Mouse (Mus musculus) kidney, adult 2 months (tissue): ENCODE results near the gene Hoxd13.

Experiments
- CTCF ChIP-seq: fragments of 200-500 bp; conservative IDR thresholded peaks from 2 replicates; pipeline ENCODE4 v1.5.1; 2011; ENCODE audit warnings: low read depth, mild to moderate bottlenecking, control low read depth, low read length, moderate library complexity, mixed read lengths; ENCODE audit not compliant: insufficient read depth, insufficient read length
- POLR2A ChIP-seq: fragments of 200-500 bp; IDR thresholded peaks from one replicate; pipeline ENCODE4 v1.6.1; 2011; ENCODE audit warnings: low read depth, low read length, control low read depth

GRCm38 (mm10) chr2:74656632-74657021 lies 11.5 kb upstream of the Hoxd13 start:
- TF ChIP-seq CTCF (no peak), POLR2A (no peak)
